Mouse (Mus musculus): Measurements from ENCODE around the gene Kansl1. TPM values are rescaled to one million over a fixed set of nuclear protein-coding genes. Genes with fewer than 3 reads are reported as not detected.

Gene Kansl1
- polyA plus RNA-seq, 1 experiment from 2014 or later, result 16.6 TPM

GRCm38 (mm10) chr11:104315703-104316102, 153.0 kb downstream of the Kansl1 start:
- Histone ChIP-seq H3K9me3 (replicated peaks; ENCODE audit: control insufficient read depth, low read length) (no peaks in the 10 kb centered on the region), H3K4me2 (no peak overlapping the region), H3K4me3 (ENCODE audit: low read depth, low read length) (no peak overlapping the region), H3K27ac (ENCODE audit: low read depth, low read length) (no peak overlapping the region), H3K9ac (ENCODE audit: low read depth, low read length) (no peak overlapping the region), H3K27me3 (ENCODE audit: control insufficient read depth, insufficient read depth, low read length) (peaks cover 5% of the 10 kb centered on the region), H3K36me3 (ENCODE audit: control insufficient read depth, insufficient read depth, low read length) (no peaks in the 10 kb centered on the region), H3K4me1 (ENCODE audit: control insufficient read depth, insufficient read depth, low read length) (peaks cover 9% of the 10 kb centered on the region)
- no peak for ATAC-seq (replicated peaks; ENCODE audit: insufficient number of reproducible peaks, low FRiP score, low TSS enrichment)
- 8% methylated on average over 6 of the region's 6 CpGs for WGBS (ENCODE audit: insufficient replicate concordance)

- H3K4me1 ChIP-seq (ENCODE audit: control insufficient read depth, insufficient read depth, low read length), result no peaks in the 10 kb centered on the region
- no peak overlapping the region for H3K9ac ChIP-seq (ENCODE audit: low read depth, low read length)
- H3K4me2 ChIP-seq, result no peak overlapping the region
- no peaks in the 10 kb centered on the region for H3K36me3 ChIP-seq (ENCODE audit: control insufficient read depth, insufficient read depth, low read length)
- H3K4me3 ChIP-seq (ENCODE audit: low read depth, low read length), result no peak overlapping the region
- no peaks in the 10 kb centered on the region for H3K9me3 ChIP-seq (replicated peaks; ENCODE audit: control insufficient read depth, low read length)
- H3K27me3 ChIP-seq (ENCODE audit: control insufficient read depth, insufficient read depth, low read length), result peaks cover 18% of the 10 kb centered on the region
- 57% methylated on average over 7 of the region's 7 CpGs for WGBS (ENCODE audit: insufficient replicate concordance)
- no peak overlapping the region for H3K27ac ChIP-seq (ENCODE audit: low read depth, low read length)
- no peak for ATAC-seq (replicated peaks; ENCODE audit: insufficient number of reproducible peaks, low FRiP score, low TSS enrichment)
These were observed 157.0 kb downstream of the Kansl1 start for GRCm38 (mm10) chr11:104311643-104312042.

- Histone ChIP-seq H3K4me2 (peak overlapping the region; percentile 57), H3K27me3 (ENCODE audit: control insufficient read depth, insufficient read depth, low read length) (peaks cover 18% of the 10 kb centered on the region), H3K4me1 (ENCODE audit: control insufficient read depth, insufficient read depth, low read length) (no peaks in the 10 kb centered on the region), H3K36me3 (ENCODE audit: control insufficient read depth, insufficient read depth, low read length) (no peaks in the 10 kb centered on the region), H3K9me3 (replicated peaks; ENCODE audit: control insufficient read depth, low read length) (no peaks in the 10 kb centered on the region), H3K4me3 (ENCODE audit: low read depth, low read length) (peak overlapping the region; percentile 30), H3K27ac (ENCODE audit: low read depth, low read length) (no peak overlapping the region), H3K9ac (ENCODE audit: low read depth, low read length) (no peak overlapping the region)
- peak; percentile 81 for ATAC-seq (replicated peaks; ENCODE audit: insufficient number of reproducible peaks, low FRiP score, low TSS enrichment)
- 10% methylated on average over 23 of the region's 23 CpGs for WGBS (ENCODE audit: insufficient replicate concordance)
These were observed 158.3 kb downstream of the Kansl1 start for GRCm38 (mm10) chr11:104310226-104310887.

- H3K9me3 ChIP-seq (replicated peaks; ENCODE audit: control insufficient read depth, low read length), result no peaks in the 10 kb centered on the region
- peak overlapping the region; percentile 30; the same call in 1 of the 2 replicates for H3K4me3 ChIP-seq (ENCODE audit: low read depth, low read length)
- H3K27ac ChIP-seq (ENCODE audit: low read depth, low read length), result no peak overlapping the region
- no peak for ATAC-seq (replicated peaks; ENCODE audit: insufficient number of reproducible peaks, low FRiP score, low TSS enrichment)
- H3K4me1 ChIP-seq (ENCODE audit: control insufficient read depth, insufficient read depth, low read length), result no peaks in the 10 kb centered on the region
- no peaks in the 10 kb centered on the region for H3K36me3 ChIP-seq (ENCODE audit: control insufficient read depth, insufficient read depth, low read length)
- H3K4me2 ChIP-seq, result peak overlapping the region; percentile 57
- H3K27me3 ChIP-seq (ENCODE audit: control insufficient read depth, insufficient read depth, low read length), result peaks cover 18% of the 10 kb centered on the region
- WGBS (ENCODE audit: insufficient replicate concordance), result 30% methylated on average over 12 of the region's 12 CpGs
- no peak overlapping the region for H3K9ac ChIP-seq (ENCODE audit: low read depth, low read length)
These were observed 159.1 kb downstream of the Kansl1 start for GRCm38 (mm10) chr11:104309377-104310225.

GRCm38 (mm10) chr11:104307136-104307535, 161.5 kb downstream of the Kansl1 start:
- 66% methylated on average over 4 of the region's 4 CpGs for WGBS (ENCODE audit: insufficient replicate concordance)
- H3K4me3 ChIP-seq (ENCODE audit: low read depth, low read length), result no peak overlapping the region
- H3K36me3 ChIP-seq (ENCODE audit: control insufficient read depth, insufficient read depth, low read length), result no peaks in the 10 kb centered on the region
- H3K4me1 ChIP-seq (ENCODE audit: control insufficient read depth, insufficient read depth, low read length), result no peaks in the 10 kb centered on the region
- H3K27ac ChIP-seq (ENCODE audit: low read depth, low read length), result no peak overlapping the region
- no peaks in the 10 kb centered on the region for H3K9me3 ChIP-seq (replicated peaks; ENCODE audit: control insufficient read depth, low read length)
- H3K4me2 ChIP-seq, result no peak overlapping the region
- no peak for ATAC-seq (replicated peaks; ENCODE audit: insufficient number of reproducible peaks, low FRiP score, low TSS enrichment)
- H3K27me3 ChIP-seq (ENCODE audit: control insufficient read depth, insufficient read depth, low read length), result peaks cover 18% of the 10 kb centered on the region
- no peak overlapping the region for H3K9ac ChIP-seq (ENCODE audit: low read depth, low read length)

- Histone ChIP-seq H3K27me3 (ENCODE audit: control insufficient read depth, insufficient read depth, low read length) (peaks cover 18% of the 10 kb centered on the region), H3K4me1 (ENCODE audit: control insufficient read depth, insufficient read depth, low read length) (0 out of 2 replicates have a peak, but pooled peaks cover 1% of the 10 kb centered on the region), H3K27ac (ENCODE audit: low read depth, low read length) (no peak overlapping the region), H3K9ac (ENCODE audit: low read depth, low read length) (no peak overlapping the region), H3K4me3 (ENCODE audit: low read depth, low read length) (no peak overlapping the region), H3K36me3 (ENCODE audit: control insufficient read depth, insufficient read depth, low read length) (no peaks in the 10 kb centered on the region), H3K4me2 (no peak overlapping the region), H3K9me3 (replicated peaks; ENCODE audit: control insufficient read depth, low read length) (no peaks in the 10 kb centered on the region)
- ATAC-seq (replicated peaks; ENCODE audit: insufficient number of reproducible peaks, low FRiP score, low TSS enrichment), result no peak
- 90% methylated on average over 13 of the region's 13 CpGs for WGBS (ENCODE audit: insufficient replicate concordance)
These were observed 162.2 kb downstream of the Kansl1 start for GRCm38 (mm10) chr11:104306483-104306882.

- no peak overlapping the region for H3K4me3 ChIP-seq (ENCODE audit: low read depth, low read length)
- H3K4me1 ChIP-seq (ENCODE audit: control insufficient read depth, insufficient read depth, low read length), result peaks cover 4% of the 10 kb centered on the region; the same call in 1 of the 2 replicates
- H3K36me3 ChIP-seq (ENCODE audit: control insufficient read depth, insufficient read depth, low read length), result no peaks in the 10 kb centered on the region
- no peak overlapping the region for H3K9ac ChIP-seq (ENCODE audit: low read depth, low read length)
- no peak overlapping the region for H3K27ac ChIP-seq (ENCODE audit: low read depth, low read length)
- no peaks in the 10 kb centered on the region for H3K9me3 ChIP-seq (replicated peaks; ENCODE audit: control insufficient read depth, low read length)
- 86% methylated on average over 7 of the region's 7 CpGs for WGBS (ENCODE audit: insufficient replicate concordance)
- H3K27me3 ChIP-seq (ENCODE audit: control insufficient read depth, insufficient read depth, low read length), result peaks cover 14% of the 10 kb centered on the region
- no peak overlapping the region for H3K4me2 ChIP-seq
- no peak for ATAC-seq (replicated peaks; ENCODE audit: insufficient number of reproducible peaks, low FRiP score, low TSS enrichment)
These were observed 162.9 kb downstream of the Kansl1 start for GRCm38 (mm10) chr11:104305711-104306110.

GRCm38 (mm10) chr11:104303088-104303960, 165.3 kb downstream of the Kansl1 start:
- H3K27me3 ChIP-seq (ENCODE audit: control insufficient read depth, insufficient read depth, low read length), result no peaks in the 10 kb centered on the region
- H3K4me2 ChIP-seq, result no peak overlapping the region
- no peaks in the 10 kb centered on the region for H3K9me3 ChIP-seq (replicated peaks; ENCODE audit: control insufficient read depth, low read length)
- no peak overlapping the region for H3K27ac ChIP-seq (ENCODE audit: low read depth, low read length)
- no peaks in the 10 kb centered on the region for H3K36me3 ChIP-seq (ENCODE audit: control insufficient read depth, insufficient read depth, low read length)
- WGBS (ENCODE audit: insufficient replicate concordance), result 57% methylated on average over 8 of the region's 8 CpGs
- H3K4me3 ChIP-seq (ENCODE audit: low read depth, low read length), result no peak overlapping the region
- peaks cover 4% of the 10 kb centered on the region; the same call in 1 of the 2 replicates for H3K4me1 ChIP-seq (ENCODE audit: control insufficient read depth, insufficient read depth, low read length)
- no peak for ATAC-seq (replicated peaks; ENCODE audit: insufficient number of reproducible peaks, low FRiP score, low TSS enrichment)
- no peak overlapping the region for H3K9ac ChIP-seq (ENCODE audit: low read depth, low read length)

All from heart, embryonic 11.5 days (tissue).